Mouse (Mus musculus) liver, embryonic 15.5 days (tissue): ENCODE results near the gene Zhx3. TPM values are rescaled to one million over a fixed set of nuclear protein-coding genes. Genes with fewer than 3 reads are reported as not detected.

Experiments used
- ATAC-seq: fragments of 200-750 bp; cut with Nextera tagmentation; 2 replicates; pipeline ENCODE4 v1.8.0; 2017; ENCODE audit warnings: moderate number of reproducible peaks, mild to moderate bottlenecking, moderate library complexity; ENCODE audit not compliant: insufficient read depth
- H3K27ac ChIP-seq: fragments of 300-500 bp; sonication (generic); replicated peaks from 2 replicates; pipeline ENCODE4 v1.5.1; 2015; ENCODE audit warnings: mild to moderate bottlenecking, inconsistent platforms
- H3K27me3 ChIP-seq: fragments of 300-500 bp; sonication (generic); 2 replicates; pipeline ENCODE4 v1.6.1; 2015; ENCODE audit warnings: mild to moderate bottlenecking, inconsistent platforms
- H3K36me3 ChIP-seq: fragments of 300-500 bp; sonication (generic); replicated peaks from 2 replicates; pipeline ENCODE4 v1.6.1; 2015; ENCODE audit warnings: moderate library complexity, mild to moderate bottlenecking, inconsistent platforms
- H3K4me1 ChIP-seq: fragments of 300-500 bp; sonication (generic); replicated peaks from 2 replicates; pipeline ENCODE4 v1.6.1; 2015; ENCODE audit warnings: inconsistent platforms
- H3K4me2 ChIP-seq: fragments of 300-500 bp; sonication (generic); 2 replicates; pipeline ENCODE4 v1.6.1; 2015; ENCODE audit warnings: moderate library complexity, mild to moderate bottlenecking, inconsistent platforms
- H3K4me3 ChIP-seq: fragments of 300-500 bp; sonication (generic); replicated peaks from 2 replicates; pipeline ENCODE4 v1.5.1; 2015; ENCODE audit warnings: mild to moderate bottlenecking, inconsistent platforms
- H3K9ac ChIP-seq: fragments of 300-500 bp; sonication (generic); 2 replicates; pipeline ENCODE4 v1.6.1; 2015; ENCODE audit warnings: moderate library complexity, mild to moderate bottlenecking, inconsistent platforms
- H3K9me3 ChIP-seq: fragments of 300-500 bp; sonication (generic); replicated peaks from 2 replicates; pipeline ENCODE4 v1.6.1; 2016; ENCODE audit warnings: inconsistent platforms
- WGBS: fragments of 180-500 bp; shearing (Covaris S2); methylation state at CpG from one replicate; pipeline ENCODE4 v1.1.7; 2015; ENCODE audit warnings: mixed read lengths; ENCODE audit not compliant: insufficient replicate concordance; 5-methylcytosine and 5-hydroxymethylcytosine counted together
- polyA plus RNA-seq: library from polyadenylated mRNA; unstranded; fragments of >200 nt; fragmentation: Nextera tagmentation; extraction: Ambion mirVana; gene quantifications from 2 replicates; pipeline ENCODE4 v1.2.1, GENCODE M21; 2015

Gene Zhx3
- polyA plus RNA-seq: 2.3 and 2.8 TPM in 2 replicates

GRCm38 (mm10) chr2:160872890-160873382, at the start of gene Zhx3:
Gene Zhx3, minus strand, starts transcription at chr2:160872998.
- Histone ChIP-seq H3K27me3 (no peaks in the 10 kb centered on the region), H3K9me3 (no peaks in the 10 kb centered on the region), H3K27ac (peak within 1 kb of the TSS; percentile 91), H3K4me2 (peak within 1 kb of the TSS; percentile 98), H3K4me1 (peaks cover 17% of the 10 kb centered on the region), H3K9ac (peak within 1 kb of the TSS; percentile 87), H3K36me3 (no peaks in the 10 kb centered on the region), H3K4me3 (peak within 1 kb of the TSS; percentile 86)
- peak; percentile 92 for ATAC-seq
- under 1% methylated on average over 46 of the region's 48 CpGs for WGBS

GRCm38 (mm10) chr2:160921285-160921684, 48.5 kb upstream of the Zhx3 start:
- no peak overlapping the region for H3K27ac ChIP-seq
- H3K9ac ChIP-seq: no peak overlapping the region
- no peaks in the 10 kb centered on the region for H3K36me3 ChIP-seq
- H3K9me3 ChIP-seq: no peaks in the 10 kb centered on the region
- ATAC-seq: no peak
- H3K4me1 ChIP-seq: no peaks in the 10 kb centered on the region
- peaks cover 4% of the 10 kb centered on the region; the same call in 1 of the 2 replicates for H3K27me3 ChIP-seq
- H3K4me2 ChIP-seq: no peak overlapping the region
- 56% methylated on average over 7 of the region's 7 CpGs for WGBS
- H3K4me3 ChIP-seq: no peak overlapping the region

- Histone ChIP-seq H3K4me3 (no peak overlapping the region), H3K27me3 (peaks cover 19% of the 10 kb centered on the region; the same call in 1 of the 2 replicates), H3K9ac (no peak overlapping the region), H3K36me3 (no peaks in the 10 kb centered on the region), H3K27ac (no peak overlapping the region), H3K9me3 (no peaks in the 10 kb centered on the region), H3K4me2 (no peak overlapping the region), H3K4me1 (no peaks in the 10 kb centered on the region)
- 53% methylated on average over 2 of the region's 2 CpGs for WGBS
- no peak for ATAC-seq
These were observed 46.1 kb upstream of the Zhx3 start for GRCm38 (mm10) chr2:160918930-160919215.

- H3K4me1 ChIP-seq: no peaks in the 10 kb centered on the region
- no peak overlapping the region for H3K4me3 ChIP-seq
- no peak overlapping the region for H3K9ac ChIP-seq
- no peak overlapping the region for H3K27ac ChIP-seq
- H3K36me3 ChIP-seq: no peaks in the 10 kb centered on the region
- no peak overlapping the region for H3K4me2 ChIP-seq
- H3K27me3 ChIP-seq: peaks cover 25% of the 10 kb centered on the region
- no peaks in the 10 kb centered on the region for H3K9me3 ChIP-seq
- no peak for ATAC-seq
- 48% methylated on average over 8 of the region's 8 CpGs for WGBS
These were observed 45.5 kb upstream of the Zhx3 start for GRCm38 (mm10) chr2:160918154-160918929.

GRCm38 (mm10) chr2:160917313-160917712, 44.5 kb upstream of the Zhx3 start:
- H3K36me3 ChIP-seq: no peaks in the 10 kb centered on the region
- H3K4me3 ChIP-seq: no peak overlapping the region
- H3K4me2 ChIP-seq: no peak overlapping the region
- H3K27ac ChIP-seq: no peak overlapping the region
- 87% methylated on average over 3 of the region's 3 CpGs for WGBS
- H3K4me1 ChIP-seq: no peaks in the 10 kb centered on the region
- no peaks in the 10 kb centered on the region for H3K9me3 ChIP-seq
- H3K9ac ChIP-seq: no peak overlapping the region
- peaks cover 35% of the 10 kb centered on the region for H3K27me3 ChIP-seq
- no peak for ATAC-seq

GRCm38 (mm10) chr2:160916714-160917113, 43.9 kb upstream of the Zhx3 start:
- WGBS: 69% methylated on average over 8 of the region's 8 CpGs
- H3K9ac ChIP-seq: no peak overlapping the region
- H3K4me3 ChIP-seq: no peak overlapping the region
- H3K4me1 ChIP-seq: no peaks in the 10 kb centered on the region
- H3K27ac ChIP-seq: no peak overlapping the region
- H3K9me3 ChIP-seq: no peaks in the 10 kb centered on the region
- peaks cover 38% of the 10 kb centered on the region for H3K27me3 ChIP-seq
- H3K4me2 ChIP-seq: no peak overlapping the region
- no peak for ATAC-seq
- H3K36me3 ChIP-seq: no peaks in the 10 kb centered on the region

- peaks cover 44% of the 10 kb centered on the region for H3K27me3 ChIP-seq
- no peaks in the 10 kb centered on the region for H3K4me1 ChIP-seq
- H3K4me2 ChIP-seq: no peak overlapping the region
- H3K9ac ChIP-seq: no peak overlapping the region
- H3K27ac ChIP-seq: no peak overlapping the region
- H3K4me3 ChIP-seq: no peak overlapping the region
- H3K36me3 ChIP-seq: no peaks in the 10 kb centered on the region
- WGBS: 62% methylated on average over 13 of the region's 13 CpGs
- no peak for ATAC-seq
- H3K9me3 ChIP-seq: no peaks in the 10 kb centered on the region
These were observed 43.2 kb upstream of the Zhx3 start for GRCm38 (mm10) chr2:160915821-160916610.

- Histone ChIP-seq H3K4me3 (no peak overlapping the region), H3K27me3 (peaks cover 58% of the 10 kb centered on the region), H3K9ac (no peak overlapping the region), H3K4me1 (no peaks in the 10 kb centered on the region), H3K36me3 (no peaks in the 10 kb centered on the region), H3K4me2 (no peak overlapping the region), H3K9me3 (no peaks in the 10 kb centered on the region), H3K27ac (no peak overlapping the region)
- WGBS: 62% methylated on average over 9 of the region's 9 CpGs
- ATAC-seq: no peak
These were observed 41.9 kb upstream of the Zhx3 start for GRCm38 (mm10) chr2:160914656-160915055.

GRCm38 (mm10) chr2:160912231-160912671, 39.5 kb upstream of the Zhx3 start, which contains the start of gene Emilin3:
Gene Emilin3, minus strand, starts transcription at chr2:160912328.
- Histone ChIP-seq H3K9me3 (no peaks in the 10 kb centered on the region), H3K27ac (no peak within 1 kb of the TSS), H3K36me3 (no peaks in the 10 kb centered on the region), H3K4me1 (no peaks in the 10 kb centered on the region), H3K27me3 (peaks cover 64% of the 10 kb centered on the region), H3K4me2 (peak within 1 kb of the TSS; percentile 55), H3K4me3 (peak within 1 kb of the TSS; percentile 32), H3K9ac (no peak within 1 kb of the TSS)
- ATAC-seq: no peak
- 2% methylated on average over 46 of the region's 46 CpGs for WGBS

GRCm38 (mm10) chr2:160911558-160912201, 38.9 kb upstream of the Zhx3 start:
- Histone ChIP-seq H3K36me3 (no peaks in the 10 kb centered on the region), H3K4me1 (no peaks in the 10 kb centered on the region), H3K27ac (no peak overlapping the region), H3K4me3 (peak overlapping the region; percentile 32), H3K27me3 (peaks cover 64% of the 10 kb centered on the region), H3K9ac (no peak overlapping the region), H3K9me3 (no peaks in the 10 kb centered on the region), H3K4me2 (peak overlapping the region; percentile 55)
- no peak for ATAC-seq
- WGBS: 4% methylated on average over 62 of the region's 64 CpGs

GRCm38 (mm10) chr2:160910633-160911032, 37.8 kb upstream of the Zhx3 start:
- ATAC-seq: no peak
- Histone ChIP-seq H3K27ac (no peak overlapping the region), H3K4me2 (no peak overlapping the region), H3K4me3 (no peak overlapping the region), H3K36me3 (no peaks in the 10 kb centered on the region), H3K9ac (no peak overlapping the region), H3K4me1 (no peaks in the 10 kb centered on the region), H3K27me3 (peaks cover 64% of the 10 kb centered on the region), H3K9me3 (no peaks in the 10 kb centered on the region)
- 51% methylated on average over 5 of the region's 5 CpGs for WGBS
